Mouse (Mus musculus) forebrain, embryonic 10.5 days (tissue): ENCODE measurements around the gene Bri3. TPM values are rescaled to one million over a fixed set of nuclear protein-coding genes. Genes with fewer than 3 reads are reported as not detected.
"Not testable (repeated sequence)": the region's sequence is repeated elsewhere in the genome, so short reads cannot be mapped to it uniquely, and the experiment has no call there.

Experiments
- DNase-seq: peaks from one replicate; pipeline ENCODE4 v3.0.0-alpha.2; 2017; ENCODE audit warnings: low spot score; ENCODE audit errors: extremely low spot score
- H3K27ac ChIP-seq: fragments of 300-500 bp; sonication (generic); 2 replicates; pipeline ENCODE4 v1.5.1; 2016; ENCODE audit warnings: mild to moderate bottlenecking
- H3K27me3 ChIP-seq: fragments of 300-500 bp; sonication (generic); 2 replicates; pipeline ENCODE4 v1.6.1; 2016; ENCODE audit warnings: mild to moderate bottlenecking; ENCODE audit not compliant: poor library complexity, severe bottlenecking
- H3K36me3 ChIP-seq: fragments of 300-500 bp; sonication (generic); replicated peaks from 2 replicates; pipeline ENCODE4 v1.6.1; 2016; ENCODE audit warnings: mild to moderate bottlenecking, moderate library complexity
- H3K4me1 ChIP-seq: fragments of 300-500 bp; sonication (generic); 2 replicates; pipeline ENCODE4 v1.6.1; 2016
- H3K4me3 ChIP-seq: fragments of 300-500 bp; sonication (generic); 2 replicates; pipeline ENCODE4 v1.5.1; 2016; ENCODE audit warnings: mild to moderate bottlenecking, moderate library complexity
- H3K9me3 ChIP-seq: fragments of 300-500 bp; sonication (generic); 2 replicates; pipeline ENCODE4 v1.6.1; 2016; ENCODE audit warnings: mild to moderate bottlenecking, moderate library complexity
- WGBS: fragments of 180-500 bp; shearing (Covaris S2); methylation state at CpG from one replicate; pipeline ENCODE4 v1.1.7; 2016; 5-methylcytosine and 5-hydroxymethylcytosine counted together
- polyA plus RNA-seq: library from polyadenylated mRNA; unstranded; fragments of >200 nt; fragmentation: Nextera tagmentation; extraction: Ambion mirVana; gene quantifications from 2 replicates; pipeline ENCODE4 v1.2.1, GENCODE M21; 2016

Gene Bri3
- polyA plus RNA-seq, 1 experiment from 2014 or later = 113 TPM

GRCm38 (mm10) chr5:144360346-144360745 lies 116.1 kb downstream of the Bri3 start:
- Histone ChIP-seq H3K4me1 (peaks cover 23% of the 10 kb centered on the region), H3K27ac (no peak overlapping the region), H3K4me3 (no peak overlapping the region), H3K27me3 (peaks cover 37% of the 10 kb centered on the region), H3K9me3 (no peaks in the 10 kb centered on the region), H3K36me3 (no peaks in the 10 kb centered on the region)
- DNase-seq = no peak
- 75% methylated on average over 6 of the region's 6 CpGs for WGBS

GRCm38 (mm10) chr5:144364680-144365357 lies 120.6 kb downstream of the Bri3 start:
- H3K4me3 ChIP-seq = no peak overlapping the region
- H3K27ac ChIP-seq = no peak overlapping the region
- 94% methylated on average over 11 of the region's 11 CpGs for whole genome bisulfite sequencing
- peaks cover 5% of the 10 kb centered on the region; the same call in 1 of the 2 replicates for H3K27me3 ChIP-seq
- DNase-seq = no peak
- H3K9me3 ChIP-seq = no peaks in the 10 kb centered on the region
- H3K4me1 ChIP-seq = no peaks in the 10 kb centered on the region
- no peaks in the 10 kb centered on the region for H3K36me3 ChIP-seq

GRCm38 (mm10) chr5:144366551-144366950 lies 122.3 kb downstream of the Bri3 start:
- not testable (repeated sequence) for H3K4me1 ChIP-seq, H3K27me3 ChIP-seq, H3K9me3 ChIP-seq, H3K36me3 ChIP-seq, H3K4me3 ChIP-seq, H3K27ac ChIP-seq, DNase-seq
- WGBS = 87% methylated on average over 6 of the region's 6 CpGs

- H3K9me3 ChIP-seq = no peaks in the 10 kb centered on the region
- 91% methylated on average over 9 of the region's 9 CpGs for WGBS
- H3K27ac ChIP-seq = no peak overlapping the region
- DNase-seq = no peak
- no peaks in the 10 kb centered on the region for H3K27me3 ChIP-seq
- peaks cover 8% of the 10 kb centered on the region for H3K4me1 ChIP-seq
- no peaks in the 10 kb centered on the region for H3K36me3 ChIP-seq
- no peak overlapping the region for H3K4me3 ChIP-seq
Observed at GRCm38 (mm10) chr5:144368661-144369205, 124.5 kb downstream of the Bri3 start.

- H3K36me3 ChIP-seq = no peaks in the 10 kb centered on the region
- no peak for DNase-seq
- no peaks in the 10 kb centered on the region for H3K27me3 ChIP-seq
- H3K27ac ChIP-seq = no peak overlapping the region
- peaks cover 8% of the 10 kb centered on the region for H3K4me1 ChIP-seq
- no peak overlapping the region for H3K4me3 ChIP-seq
- WGBS = 11% methylated on average over 6 of the region's 6 CpGs
- H3K9me3 ChIP-seq = no peaks in the 10 kb centered on the region
Observed at GRCm38 (mm10) chr5:144370986-144371385, 126.7 kb downstream of the Bri3 start.

- WGBS = 69% methylated on average over 2 of the region's 2 CpGs
- peaks cover 8% of the 10 kb centered on the region for H3K4me1 ChIP-seq
Observed at GRCm38 (mm10) chr5:144372177-144372576, 127.9 kb downstream of the Bri3 start.

GRCm38 (mm10) chr5:144372885-144373284 lies 128.6 kb downstream of the Bri3 start:
- peaks cover 3% of the 10 kb centered on the region; the same call in 1 of the 2 replicates for H3K9me3 ChIP-seq
- 89% methylated on average over 2 of the region's 2 CpGs for WGBS

More at GRCm38 (mm10) chr5:144372177-144372576, 127.9 kb downstream of the Bri3 start:
- no peaks in the 10 kb centered on the region for H3K36me3 ChIP-seq
- no peak overlapping the region for H3K4me3 ChIP-seq
- no peak for DNase-seq
- H3K27me3 ChIP-seq = no peaks in the 10 kb centered on the region
- H3K27ac ChIP-seq = no peak overlapping the region
- peaks cover 1% of the 10 kb centered on the region; the same call in 1 of the 2 replicates for H3K9me3 ChIP-seq

GRCm38 (mm10) chr5:144379431-144379830 lies 135.2 kb downstream of the Bri3 start:
- Histone ChIP-seq H3K4me1 (no peaks in the 10 kb centered on the region), H3K9me3 (peaks cover 8% of the 10 kb centered on the region; the same call in 1 of the 2 replicates), H3K36me3 (no peaks in the 10 kb centered on the region), H3K27me3 (no peaks in the 10 kb centered on the region), H3K4me3 (no peak overlapping the region), H3K27ac (no peak overlapping the region)
- DNase-seq = no peak
- 89% methylated on average over 4 of the region's 4 CpGs for WGBS

More at GRCm38 (mm10) chr5:144372885-144373284, 128.6 kb downstream of the Bri3 start:
- no peak overlapping the region for H3K4me3 ChIP-seq
- H3K27ac ChIP-seq = no peak overlapping the region
- no peaks in the 10 kb centered on the region for H3K27me3 ChIP-seq
- no peak for DNase-seq
- peaks cover 8% of the 10 kb centered on the region for H3K4me1 ChIP-seq
- no peaks in the 10 kb centered on the region for H3K36me3 ChIP-seq

GRCm38 (mm10) chr5:144380689-144381088 lies 136.5 kb downstream of the Bri3 start:
- DNase-seq = no peak
- no peaks in the 10 kb centered on the region for H3K4me1 ChIP-seq
- 91% methylated on average over 7 of the region's 7 CpGs for WGBS
- H3K27ac ChIP-seq = no peak overlapping the region
- no peak overlapping the region for H3K4me3 ChIP-seq
- H3K36me3 ChIP-seq = no peaks in the 10 kb centered on the region
- no peaks in the 10 kb centered on the region for H3K27me3 ChIP-seq
- peaks cover 18% of the 10 kb centered on the region; the same call in 1 of the 2 replicates for H3K9me3 ChIP-seq

GRCm38 (mm10) chr5:144381782-144382181 lies 137.5 kb downstream of the Bri3 start:
- H3K4me3 ChIP-seq = no peak overlapping the region
- no peak for DNase-seq
- H3K9me3 ChIP-seq = peaks cover 18% of the 10 kb centered on the region; the same call in 1 of the 2 replicates
- H3K27ac ChIP-seq = no peak overlapping the region
- H3K4me1 ChIP-seq = no peaks in the 10 kb centered on the region
- 87% methylated on average over 3 of the region's 3 CpGs for WGBS
- H3K27me3 ChIP-seq = no peaks in the 10 kb centered on the region
- no peaks in the 10 kb centered on the region for H3K36me3 ChIP-seq

GRCm38 (mm10) chr5:144383936-144384335 lies 139.7 kb downstream of the Bri3 start:
- Histone ChIP-seq H3K9me3 (peaks cover 15% of the 10 kb centered on the region; the same call in 1 of the 2 replicates), H3K4me1 (no peaks in the 10 kb centered on the region), H3K36me3 (no peaks in the 10 kb centered on the region), H3K27me3 (no peaks in the 10 kb centered on the region), H3K27ac (no peak overlapping the region), H3K4me3 (no peak overlapping the region)
- 69% methylated on average over 3 of the region's 3 CpGs for WGBS
- no peak for DNase-seq

GRCm38 (mm10) chr5:144387851-144388250 lies 143.6 kb downstream of the Bri3 start:
- 13% methylated on average over 6 of the region's 6 CpGs for WGBS
- peak; percentile 62 for DNase-seq
- H3K4me1 ChIP-seq = no peaks in the 10 kb centered on the region
- H3K27me3 ChIP-seq = no peaks in the 10 kb centered on the region
- no peaks in the 10 kb centered on the region for H3K36me3 ChIP-seq
- H3K9me3 ChIP-seq = peaks cover 20% of the 10 kb centered on the region; the same call in 1 of the 2 replicates
- H3K27ac ChIP-seq = no peak overlapping the region
- no peak overlapping the region for H3K4me3 ChIP-seq

- H3K27me3 ChIP-seq = no peaks in the 10 kb centered on the region
- H3K4me3 ChIP-seq = no peak overlapping the region
- H3K4me1 ChIP-seq = no peaks in the 10 kb centered on the region
- H3K9me3 ChIP-seq = peaks cover 12% of the 10 kb centered on the region; the same call in 1 of the 2 replicates
- no peak for DNase-seq
- no peak overlapping the region for H3K27ac ChIP-seq
- WGBS = 97% methylated on average over 2 of the region's 2 CpGs
- no peaks in the 10 kb centered on the region for H3K36me3 ChIP-seq
Observed at GRCm38 (mm10) chr5:144394142-144394541, 149.9 kb downstream of the Bri3 start.
